Mouse (Mus musculus) gastrocnemius, postnatal 25 days (tissue): ENCODE results near the gene Prkch. TPM values are rescaled to one million over a fixed set of nuclear protein-coding genes. Genes with fewer than 3 reads are reported as not detected.

ENCODE experiments used
- DNase-seq: peaks from one replicate; pipeline ENCODE4 v3.0.0; 2022
- total RNA-seq, 2 experiments: library from RNA; stranded (reverse); gene quantifications; 1 replicate in 1 of 2; 2 replicates in 1 of 2; pipeline ENCODE4 v1.2.3; 2021

Prkch gene
- total RNA-seq, 2 experiments from 2014 or later: 5.0 to 6.9 TPM

- no peak for DNase-seq
Observed at GRCm38 (mm10) chr12:73583318-73583717, 1.3 kb upstream of the Prkch start.

GRCm38 (mm10) chr12:73583813-73584609 lies 585 bp upstream of the Prkch start:
- DNase-seq: no peak

GRCm38 (mm10) chr12:73585241-73585801 lies 725 bp downstream of the Prkch start:
- DNase-seq: no peak

GRCm38 (mm10) chr12:73585850-73586249 lies 1.3 kb downstream of the Prkch start:
- no peak for DNase-seq

GRCm38 (mm10) chr12:73587262-73587661 lies 2.7 kb downstream of the Prkch start:
- no peak for DNase-seq

GRCm38 (mm10) chr12:73590627-73591276 lies 6.2 kb downstream of the Prkch start:
- no peak for DNase-seq

- peak; percentile 77 for DNase-seq
Observed at GRCm38 (mm10) chr12:73591625-73592024, 7.0 kb downstream of the Prkch start.

- DNase-seq: no peak
Observed at GRCm38 (mm10) chr12:73593021-73593798, 8.6 kb downstream of the Prkch start.

GRCm38 (mm10) chr12:73594177-73594745 lies 9.7 kb downstream of the Prkch start:
- DNase-seq: no peak

- DNase-seq: no peak
Observed at GRCm38 (mm10) chr12:73595226-73595625, 10.6 kb downstream of the Prkch start.

- DNase-seq: peak; percentile 24
Observed at GRCm38 (mm10) chr12:73598241-73598640, 13.6 kb downstream of the Prkch start.

- no peak for DNase-seq
Observed at GRCm38 (mm10) chr12:73600457-73600856, 15.9 kb downstream of the Prkch start.

- no peak for DNase-seq
Observed at GRCm38 (mm10) chr12:73602974-73603373, 18.4 kb downstream of the Prkch start.

- DNase-seq: no peak
Observed at GRCm38 (mm10) chr12:73603653-73604052, 19.1 kb downstream of the Prkch start.

GRCm38 (mm10) chr12:73604762-73605161 lies 20.2 kb downstream of the Prkch start:
- DNase-seq: peak; percentile 8

GRCm38 (mm10) chr12:73605174-73605573 lies 20.6 kb downstream of the Prkch start:
- DNase-seq: no peak

GRCm38 (mm10) chr12:73607381-73608064 lies 22.9 kb downstream of the Prkch start:
- no peak for DNase-seq

GRCm38 (mm10) chr12:73608065-73608397 lies 23.4 kb downstream of the Prkch start:
- DNase-seq: no peak

- DNase-seq: no peak
Observed at GRCm38 (mm10) chr12:73609262-73609661, 24.7 kb downstream of the Prkch start.

- no peak for DNase-seq
Observed at GRCm38 (mm10) chr12:73609676-73610545, 25.3 kb downstream of the Prkch start.
